Mouse (Mus musculus) embryo, embryonic 11.5 days (tissue): ENCODE measurements around the gene Gm17332.
A peak's percentile ranks its signal among the peaks of the same experiment; 100 is the strongest.
"Not testable (repeated sequence)": the region's sequence is repeated elsewhere in the genome, so short reads cannot be mapped to it uniquely, and the experiment has no call there.

Source experiments
- DNase-seq: peaks from one replicate; pipeline ENCODE4 v3.0.0-alpha.2; 2012; ENCODE audit warnings: low read depth, low spot score

Gene Gm17332

DNA sequence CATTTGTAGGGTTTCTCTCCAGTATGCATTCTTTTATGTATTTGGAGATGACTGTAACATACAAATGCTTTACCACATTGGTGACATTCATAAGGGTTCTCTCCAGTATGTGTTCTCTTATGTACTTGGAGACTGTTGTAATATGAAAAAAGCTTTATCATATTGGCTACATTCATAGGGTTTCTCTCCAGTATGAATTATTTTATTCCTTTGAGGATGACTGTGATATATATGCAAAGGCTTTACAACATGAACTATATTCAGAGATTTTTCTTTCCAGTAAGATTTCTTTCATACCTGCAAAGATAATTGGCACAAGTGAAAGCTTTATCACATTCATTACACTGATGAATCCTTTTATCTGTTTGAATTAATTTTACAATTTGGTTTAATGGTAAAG lies at the start of gene Gm17332:
Gene Gm17332 (minus strand): TSS at position 101 of the 400 bp plus-strand sequence.
- no peak for DNase-seq

DNA sequence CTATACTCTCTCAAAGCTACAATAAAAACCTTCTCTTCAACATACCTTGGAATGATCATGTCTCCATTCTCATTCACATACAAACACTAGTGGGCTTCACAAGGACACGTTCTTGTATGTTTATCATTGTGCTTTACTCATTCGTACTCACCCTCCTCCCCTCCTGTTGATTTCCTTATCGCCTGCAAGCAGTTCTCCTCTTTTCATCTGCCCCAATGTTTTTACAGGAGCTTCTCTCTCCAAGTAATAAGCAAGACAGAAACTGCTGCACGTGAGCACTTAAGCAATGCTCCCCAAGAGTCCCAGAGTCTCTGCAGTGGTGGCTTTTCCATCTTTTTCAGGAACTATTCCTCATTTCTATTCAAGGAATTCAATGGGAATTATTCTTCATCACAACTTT lies 47.7 kb upstream of the Gm17332 start:
- no peak for DNase-seq

DNA sequence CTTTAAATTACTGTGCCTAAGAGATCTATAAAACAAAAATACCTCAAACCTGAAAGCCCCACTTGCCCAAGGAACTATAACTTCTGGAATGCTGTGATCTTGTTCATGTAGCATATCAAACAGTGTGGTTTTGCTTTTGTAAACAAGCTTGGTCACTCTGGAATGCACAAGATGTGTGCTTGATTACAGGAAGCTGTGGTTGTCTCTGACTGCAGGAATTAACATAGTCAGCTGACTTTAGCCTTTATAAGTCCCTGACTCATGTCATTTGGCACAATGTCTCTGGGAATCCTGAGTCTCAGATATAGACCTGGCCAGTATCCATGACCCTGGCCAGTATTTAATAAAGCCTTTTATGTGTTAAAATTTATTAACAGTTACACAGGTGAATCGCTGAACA lies 43.1 kb upstream of the Gm17332 start:
- DNase-seq: no peak

DNA sequence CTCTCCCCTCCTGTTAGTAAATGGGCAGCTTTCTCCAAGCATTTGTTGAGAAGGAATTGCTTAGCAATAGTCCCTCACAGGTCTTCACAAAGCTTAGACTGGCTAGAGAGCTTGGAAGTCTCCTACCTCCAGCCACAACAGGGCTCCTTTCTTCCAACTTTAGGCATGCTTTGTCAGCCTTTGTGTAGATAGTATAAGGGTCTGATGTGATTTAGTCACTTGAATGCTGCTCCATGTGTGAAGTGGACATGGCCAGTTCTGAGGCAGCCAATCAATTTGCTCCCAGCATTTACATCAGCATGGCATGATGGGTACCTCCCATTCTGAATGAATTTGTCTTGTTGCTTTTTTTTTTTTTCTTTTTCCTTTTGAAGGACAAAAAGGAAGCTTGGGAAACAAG lies 35.7 kb upstream of the Gm17332 start:
- DNase-seq: no peak

DNA sequence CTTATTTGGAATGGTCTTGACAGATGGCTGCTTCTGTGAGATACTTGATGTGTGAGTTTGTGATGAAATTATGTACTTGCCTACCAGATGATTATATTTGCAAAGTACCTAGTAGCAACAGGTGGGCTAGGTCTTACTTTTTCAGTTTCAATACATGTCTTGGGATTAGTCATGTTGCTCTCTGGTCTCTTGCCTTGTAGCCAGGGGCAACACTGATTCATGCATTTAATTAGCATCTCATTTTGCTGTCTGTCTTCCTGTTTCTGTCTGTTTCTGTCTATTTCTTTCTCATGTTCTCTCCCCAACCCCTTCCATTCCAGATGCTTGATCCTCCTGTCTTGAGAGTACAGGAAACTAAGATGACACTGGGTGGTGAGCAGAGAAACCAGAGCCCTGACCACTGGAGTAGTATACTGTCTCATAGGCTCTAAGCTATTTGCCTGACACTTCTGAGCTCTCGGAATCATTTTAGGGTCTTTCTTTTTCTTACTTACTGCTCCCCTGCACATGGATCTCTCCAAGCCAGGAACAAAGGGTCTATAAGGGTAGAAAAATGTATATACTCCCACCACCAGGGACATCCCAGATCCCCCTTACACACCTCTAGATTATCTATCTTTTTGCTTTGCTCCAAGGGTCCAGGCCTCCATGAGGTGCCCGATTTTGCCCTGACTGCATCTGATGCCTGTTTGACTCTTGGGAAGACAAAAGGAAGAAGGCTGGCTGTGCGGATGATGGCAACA lies 13.5 kb upstream of the Gm17332 start:
- no peak for DNase-seq

DNA sequence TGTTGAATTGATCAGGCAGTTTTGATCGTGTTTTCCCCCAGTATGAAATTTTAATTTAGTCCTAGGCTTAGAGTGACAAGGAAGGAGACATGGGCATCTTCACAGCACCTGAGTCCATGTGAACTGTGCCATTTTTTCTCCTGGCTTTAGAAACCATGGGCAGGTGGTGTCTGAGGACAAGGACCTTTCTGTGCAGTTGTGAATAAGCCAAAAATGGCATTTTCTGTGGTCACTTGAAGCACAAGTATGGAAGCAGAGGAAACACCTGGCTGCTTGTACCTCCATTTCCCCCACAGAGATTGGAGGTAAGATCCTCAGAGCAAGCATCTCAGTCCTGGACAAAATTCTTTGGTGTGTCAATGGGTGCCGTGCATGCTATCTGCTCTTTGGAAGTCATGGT lies 12.5 kb upstream of the Gm17332 start:
- no peak for DNase-seq

DNA sequence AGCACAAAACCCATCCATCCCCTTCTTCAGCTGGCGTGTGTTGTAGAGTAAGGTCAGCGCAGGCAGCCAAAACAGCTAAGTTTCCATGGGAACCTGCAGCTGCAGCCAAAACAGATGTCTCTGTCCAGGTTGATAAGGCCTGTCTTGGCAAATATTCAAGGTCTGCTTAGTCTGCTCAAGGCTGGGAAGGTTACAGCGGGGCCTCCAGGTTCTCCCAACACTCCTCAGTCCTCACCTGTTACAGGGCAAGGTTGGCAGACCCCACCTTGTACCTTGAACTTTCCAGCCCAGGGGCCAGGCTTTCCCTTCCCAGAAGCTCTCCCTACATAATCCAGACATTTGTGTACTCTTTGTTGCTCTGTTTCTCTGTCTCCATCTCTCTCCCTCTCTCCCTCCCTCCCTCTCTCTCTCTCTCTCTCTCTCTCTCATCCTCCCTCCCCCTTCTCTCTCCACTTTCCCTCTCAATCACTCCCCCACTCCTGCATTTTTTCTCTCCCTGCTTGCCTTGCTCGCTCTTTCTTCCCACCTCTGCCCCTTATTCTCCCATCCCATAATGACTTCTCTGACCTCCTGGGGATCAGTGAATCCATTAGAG lies 12.1 kb downstream of the Gm17332 start:
- DNase-seq: peak; percentile 24

DNA sequence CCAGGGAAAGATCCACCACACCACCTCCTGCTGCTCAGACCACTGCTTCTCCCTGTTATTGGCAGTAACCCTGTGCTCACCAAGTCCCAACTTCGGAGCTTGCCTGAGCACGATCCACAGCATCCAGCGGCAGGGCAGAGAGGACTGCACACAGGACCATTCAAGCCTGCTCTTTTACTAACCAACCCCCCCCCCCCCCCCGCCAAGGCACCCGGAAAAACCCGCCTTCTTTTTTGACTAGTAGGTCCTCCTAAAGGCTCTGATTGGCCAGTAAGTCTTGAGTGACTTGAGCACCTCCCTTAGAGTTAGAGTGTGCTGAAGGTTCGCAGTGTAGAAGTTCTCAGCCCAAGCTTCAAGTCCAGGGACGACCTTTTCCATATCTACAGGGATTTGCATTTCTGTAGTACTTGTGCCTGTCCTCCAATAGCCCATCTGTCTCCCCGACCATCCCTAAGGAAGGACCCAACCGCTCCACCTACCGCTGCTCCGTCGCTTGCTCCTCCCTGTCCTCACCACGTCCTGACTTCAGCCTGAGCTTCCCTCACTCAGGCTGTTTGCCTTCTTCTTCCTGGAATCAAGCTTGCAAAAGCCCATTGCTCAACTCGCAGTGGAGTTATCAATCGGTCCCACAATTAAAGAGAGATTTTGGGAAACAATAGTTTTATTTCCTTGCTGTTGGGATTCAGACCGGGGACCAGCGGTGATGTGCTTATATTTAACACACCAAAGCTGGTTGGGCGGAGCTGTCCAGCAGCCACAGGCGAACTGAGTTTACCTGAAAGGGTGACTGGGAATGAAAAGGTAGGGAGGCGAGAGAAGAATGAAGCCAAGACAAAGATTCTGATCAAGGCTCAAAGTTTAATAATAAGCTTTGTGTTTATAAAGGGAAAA lies 12.9 kb downstream of the Gm17332 start:
- no peak for DNase-seq

DNA sequence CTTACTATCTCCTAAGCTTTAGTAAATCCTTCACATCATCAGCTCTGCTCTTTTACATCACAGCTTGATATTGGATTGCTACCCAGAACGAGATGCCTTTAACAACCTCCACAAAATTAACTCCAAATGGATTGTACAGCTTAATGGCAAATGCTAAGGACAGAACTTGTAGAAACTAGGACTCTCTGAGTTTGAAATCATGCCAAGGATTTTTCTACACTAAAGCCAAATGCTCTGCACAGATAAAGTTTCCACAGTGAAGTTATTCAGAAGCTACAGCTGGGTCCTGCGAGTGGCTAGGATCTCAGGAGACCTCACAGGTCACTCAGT lies 13.5 kb downstream of the Gm17332 start:
- DNase-seq: no peak

DNA sequence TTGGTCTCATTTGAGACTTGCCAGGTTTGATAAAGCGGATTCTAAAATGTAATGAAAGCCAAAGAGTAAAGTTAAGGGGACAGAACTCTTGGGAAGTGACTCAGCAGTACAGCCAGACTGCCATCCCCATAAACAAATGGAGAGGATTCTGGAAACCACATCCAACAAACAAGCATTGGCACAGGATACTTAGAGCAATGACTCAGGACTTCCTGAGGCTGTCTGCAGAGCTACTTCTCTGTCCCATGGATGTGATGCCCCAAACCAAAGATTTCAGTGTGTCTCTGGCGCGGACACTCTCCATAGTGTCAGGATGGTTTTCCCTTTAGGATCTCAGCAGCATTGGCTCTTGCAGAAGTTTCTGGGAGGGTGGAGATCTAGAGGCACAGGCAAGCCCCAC lies 25.2 kb downstream of the Gm17332 start:
- no peak for DNase-seq

DNA sequence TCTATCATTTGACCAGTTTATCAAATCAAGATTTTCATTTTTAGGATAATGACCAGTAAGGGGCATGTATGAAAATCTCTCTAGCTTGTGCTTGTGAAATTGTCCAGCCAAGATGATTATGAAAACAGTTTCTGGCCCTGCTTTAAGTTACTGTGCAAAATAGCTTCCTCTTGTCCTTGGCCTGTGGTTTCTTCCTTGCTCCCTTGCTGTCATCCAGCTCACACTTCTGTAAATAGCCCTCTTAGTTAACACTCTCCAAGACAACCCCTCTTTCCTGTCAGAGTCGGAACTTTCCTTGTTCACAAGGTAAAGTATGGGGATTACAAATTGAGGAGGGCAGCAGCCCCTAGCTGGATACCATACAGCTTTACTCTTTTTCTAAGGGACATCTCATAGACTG lies 43.9 kb downstream of the Gm17332 start:
- not testable (repeated sequence) for DNase-seq

DNA sequence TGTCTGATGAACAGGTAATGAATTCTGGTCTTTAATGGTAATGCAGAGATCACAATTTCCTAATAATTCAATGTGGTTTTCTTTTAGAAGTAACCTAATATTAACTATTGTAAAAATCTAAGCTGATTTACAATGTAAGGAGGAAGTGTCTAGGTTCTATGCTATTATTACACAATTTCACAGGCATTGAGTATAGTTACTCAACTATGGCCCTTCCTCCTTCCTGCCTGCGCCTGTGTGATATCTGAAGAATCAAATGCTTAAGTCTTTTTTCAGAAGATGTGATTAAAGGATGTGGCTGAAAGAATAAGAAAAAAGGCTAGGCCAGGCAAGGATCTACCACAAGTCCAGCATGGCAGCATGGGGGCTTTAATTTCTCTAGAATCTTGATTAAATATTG lies 47.4 kb downstream of the Gm17332 start:
- DNase-seq: not testable (repeated sequence)

DNA sequence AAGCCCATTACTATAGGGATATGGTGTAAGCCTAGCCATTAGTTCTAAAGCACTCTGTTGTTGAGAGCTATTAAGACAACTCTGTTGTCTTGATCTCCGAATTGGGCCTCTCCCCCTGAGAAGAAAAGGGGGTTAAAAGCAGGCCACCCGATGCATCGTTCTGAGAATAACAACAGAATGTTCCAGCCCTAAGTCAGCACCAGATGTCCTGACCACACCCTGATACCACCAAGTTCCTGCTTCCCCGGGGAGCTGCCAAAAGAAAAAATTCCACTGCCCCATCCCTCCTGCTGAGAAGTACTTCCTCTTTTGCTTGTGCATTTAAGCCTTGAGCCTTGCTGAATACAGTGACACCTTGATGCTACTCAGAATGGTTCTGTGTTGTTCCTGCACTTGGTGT lies 48.5 kb downstream of the Gm17332 start:
- DNase-seq: not testable (repeated sequence)
